Mouse (Mus musculus): ENCODE data around the gene Ppp1r21. TPM values are rescaled to one million over a fixed set of nuclear protein-coding genes. Genes with fewer than 3 reads are reported as not detected.

The Ppp1r21 gene
- total and polyA plus RNA-seq, 3 experiments, result 21.5 to 30.4 (median 27.7) TPM

DNA sequence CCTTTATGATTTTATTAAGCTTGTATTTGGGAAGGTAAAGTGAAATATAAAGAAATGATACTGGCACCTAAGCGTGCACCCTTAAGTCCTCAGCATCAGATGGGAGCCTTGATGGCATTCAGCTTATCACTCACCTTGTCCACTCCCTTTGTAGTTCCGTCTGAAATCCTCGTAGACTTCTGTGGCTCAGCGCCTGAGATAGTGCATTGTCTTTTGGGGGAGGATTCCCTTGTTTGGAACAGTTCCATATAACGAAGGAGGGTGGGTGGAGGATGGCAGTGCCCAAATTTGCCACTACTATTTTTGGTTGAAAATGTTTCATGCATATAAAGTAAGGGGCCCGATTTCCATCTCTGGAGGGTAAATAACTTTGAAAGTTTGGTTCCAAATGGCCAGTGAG, 1.3 kb downstream of the Ppp1r21 start:
- peak overlapping the region; percentile 28; the same call in 1 of the 2 replicates for H3K27ac ChIP-seq (ENCODE audit: insufficient read depth, low read depth)
- H3K4me1 ChIP-seq (ENCODE audit: control insufficient read depth in 1 of 2, insufficient read depth in 2 of 2), result peaks cover 8 to 24% of the 10 kb centered on the region in 2 experiments
- H3K4me3 ChIP-seq (replicated peaks in 1 of 3; ENCODE audit: low read depth in 2 of 3, low read length in 2 of 3, poor library complexity in 1 of 3), result peak overlapping the region; percentile 51 to 94 (median 75)
- peaks cover 7% of the 10 kb centered on the region for H3K79me2 ChIP-seq (replicated peaks; ENCODE audit: control insufficient read depth, extremely low read depth, insufficient read depth, poor library complexity, severe bottlenecking)
- no peaks in the 10 kb centered on the region for H3K9me3 ChIP-seq (replicated peaks; ENCODE audit: low read length)
- dilution Hi-C loops (cut with MboI; ENCODE audit: extremely low pct_ligation_motif_present, extremely low pct_unique_long_range_greater_than_20kb, low sequenced_read_pairs) (no loop called here), in situ Hi-C loops (cut with MboI; ENCODE audit: low pct_ligation_motif_present, low pct_unique_long_range_greater_than_20kb, low sequenced_read_pairs) (no loop called here)
- H3K4me2 ChIP-seq (ENCODE audit: insufficient read depth, low read depth, poor library complexity, severe bottlenecking), result peak overlapping the region; percentile 85
- no peak for TF ChIP-seq RAD21 (IDR thresholded peaks at IDR 0.05; ENCODE audit: low read depth, low read length)
- no peak for TF ChIP-seq ELF1 (IDR thresholded peaks at IDR 0.05; ENCODE audit: low read depth, low read length)
- TF ChIP-seq E2F4 (IDR thresholded peaks at IDR 0.05; ENCODE audit: insufficient replicate concordance, low read depth, low read length), result no peak
- no peak for TF ChIP-seq CHD1 (IDR thresholded peaks at IDR 0.05; ENCODE audit: low read depth, low read length)
- TF ChIP-seq SIN3A (IDR thresholded peaks at IDR 0.05; ENCODE audit: low read length), result no peak
- TF ChIP-seq USF1 (IDR thresholded peaks at IDR 0.05; ENCODE audit: low read depth, low read length), result no peak
- no peak for TF ChIP-seq ZNF384 (IDR thresholded peaks at IDR 0.05; ENCODE audit: low read depth, low read length)
- no peak for TF ChIP-seq CTCF (conservative IDR thresholded peaks at IDR 0.05 in 1 of 2, IDR thresholded peaks at IDR 0.05 in 1 of 2; ENCODE audit: low read depth in 2 of 2, low read length in 2 of 2)
- no peak for TF ChIP-seq UBTF (IDR thresholded peaks at IDR 0.05; ENCODE audit: low read depth, low read length)
- TF ChIP-seq MYC (IDR thresholded peaks at IDR 0.05; ENCODE audit: low read depth, low read length), result no peak
- no peak for TF ChIP-seq POLR2AphosphoS2 (IDR thresholded peaks at IDR 0.05; ENCODE audit: low read depth, low read length)
- no peak for TF ChIP-seq ETS1 (conservative IDR thresholded peaks at IDR 0.05; ENCODE audit: low read depth, low read length)
- no peak for TF ChIP-seq POLR2A (IDR thresholded peaks at IDR 0.05; ENCODE audit: low read depth, low read length)
- H3K27me3 ChIP-seq (replicated peaks), result no peaks in the 10 kb centered on the region
- DNase-seq (ENCODE audit: extremely low read depth), result no peak
- H3K36me3 ChIP-seq (replicated peaks in 1 of 2; ENCODE audit: control insufficient read depth in 1 of 2, insufficient read depth in 1 of 2, low read length in 1 of 2), result peaks cover 1 to 18% of the 10 kb centered on the region in 2 experiments
- peak overlapping the region; percentile 21; the same call in 1 of the 2 replicates for H3K9ac ChIP-seq (ENCODE audit: insufficient read depth, low read depth)

DNA sequence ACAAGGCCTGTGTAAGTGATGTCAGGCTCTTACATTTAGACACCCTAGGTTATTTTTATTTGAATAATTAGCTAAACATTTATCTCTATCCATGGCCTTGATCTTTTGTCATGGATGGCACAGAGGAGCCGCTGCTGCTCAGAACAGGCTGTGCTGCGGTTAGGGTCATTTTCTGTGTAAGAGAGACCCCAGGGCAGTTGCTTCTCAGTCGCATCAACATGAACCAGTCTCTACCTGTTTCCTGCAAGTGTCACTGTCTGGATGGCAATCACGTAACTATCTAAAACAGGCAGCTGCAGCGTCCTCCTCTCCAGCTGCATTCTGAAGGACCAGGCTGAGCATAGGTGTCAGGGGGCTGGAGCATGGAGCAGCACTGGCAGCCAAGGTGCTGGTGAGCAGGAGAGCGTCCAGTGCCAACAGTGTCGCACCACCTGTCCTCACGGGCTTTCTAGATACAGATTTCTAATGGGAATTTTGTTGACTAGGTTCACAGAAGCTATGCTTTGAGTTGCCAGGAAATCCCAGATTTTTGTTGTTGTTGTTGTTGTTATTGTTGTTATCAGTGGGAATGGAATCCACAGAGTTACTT, 8.0 kb downstream of the Ppp1r21 start:
- DNase-seq (ENCODE audit: extremely low read depth), result no peak
- no peak for TF ChIP-seq HCFC1 (IDR thresholded peaks at IDR 0.05; ENCODE audit: low read depth, low read length)
- TF ChIP-seq NELFE (IDR thresholded peaks at IDR 0.05; ENCODE audit: low read depth, low read length), result no peak
- TF ChIP-seq CHD1 (IDR thresholded peaks at IDR 0.05; ENCODE audit: low read depth, low read length), result no peak
- no peak for TF ChIP-seq SIN3A (IDR thresholded peaks at IDR 0.05; ENCODE audit: low read length)
- no peak for TF ChIP-seq USF2 (conservative IDR thresholded peaks at IDR 0.05; ENCODE audit: low read depth, low read length)
- TF ChIP-seq USF1 (IDR thresholded peaks at IDR 0.05; ENCODE audit: low read depth, low read length), result no peak
- no peak for TF ChIP-seq E2F4 (IDR thresholded peaks at IDR 0.05; ENCODE audit: insufficient replicate concordance, low read depth, low read length)
- H3K9me3 ChIP-seq (replicated peaks; ENCODE audit: low read length), result no peaks in the 10 kb centered on the region
- in situ Hi-C loops (cut with MboI; ENCODE audit: low pct_ligation_motif_present, low pct_unique_long_range_greater_than_20kb, low sequenced_read_pairs), result no loop called here
- H3K4me1 ChIP-seq (ENCODE audit: control insufficient read depth in 1 of 2, insufficient read depth in 2 of 2), result peaks cover 6 to 42% of the 10 kb centered on the region in 2 experiments
- H3K4me3 ChIP-seq (replicated peaks in 1 of 3; ENCODE audit: low read depth in 2 of 3, low read length in 2 of 3, poor library complexity in 1 of 3), result no peak overlapping the region
- H3K36me3 ChIP-seq (replicated peaks in 1 of 2; ENCODE audit: control insufficient read depth in 1 of 2, insufficient read depth in 1 of 2, low read length in 1 of 2), result peaks cover 3 to 45% of the 10 kb centered on the region in 2 experiments
- dilution Hi-C loops (cut with MboI; ENCODE audit: extremely low pct_ligation_motif_present, extremely low pct_unique_long_range_greater_than_20kb, low sequenced_read_pairs), result no loop called here
- no peaks in the 10 kb centered on the region; the same call in none of the 2 replicates for H3K79me2 ChIP-seq (replicated peaks; ENCODE audit: control insufficient read depth, extremely low read depth, insufficient read depth, poor library complexity, severe bottlenecking)
- H3K27me3 ChIP-seq (replicated peaks), result no peaks in the 10 kb centered on the region
- no peak overlapping the region for H3K4me2 ChIP-seq (ENCODE audit: insufficient read depth, low read depth, poor library complexity, severe bottlenecking)
- no peak overlapping the region for H3K27ac ChIP-seq (ENCODE audit: insufficient read depth, low read depth)
- no peak overlapping the region for H3K9ac ChIP-seq (ENCODE audit: insufficient read depth, low read depth)

All from CH12.LX (cell line).